Mouse (Mus musculus) kidney, embryonic 15.5 days (tissue): ENCODE measurements around the gene Vdr. TPM values are rescaled to one million over a fixed set of nuclear protein-coding genes. Genes with fewer than 3 reads are reported as not detected.

ENCODE experiments used
- ATAC-seq: fragments of 200-750 bp; cut with Nextera tagmentation; replicated peaks from 2 replicates; pipeline ENCODE4 v1.8.0; 2017; ENCODE audit warnings: moderate TSS enrichment; ENCODE audit not compliant: low FRiP score
- H3K27ac ChIP-seq: fragments of 300-500 bp; sonication (generic); 2 replicates; pipeline ENCODE4 v1.5.1; 2015; ENCODE audit warnings: mild to moderate bottlenecking, inconsistent platforms
- H3K27me3 ChIP-seq: fragments of 300-500 bp; sonication (generic); 2 replicates; pipeline ENCODE4 v1.6.1; 2015; ENCODE audit warnings: inconsistent platforms
- H3K36me3 ChIP-seq: fragments of 300-500 bp; sonication (generic); 2 replicates; pipeline ENCODE4 v1.6.1; 2015; ENCODE audit warnings: inconsistent platforms
- H3K4me1 ChIP-seq: fragments of 300-500 bp; sonication (generic); 2 replicates; pipeline ENCODE4 v1.6.1; 2015; ENCODE audit warnings: inconsistent platforms
- H3K4me2 ChIP-seq: fragments of 300-500 bp; sonication (generic); 2 replicates; pipeline ENCODE4 v1.6.1; 2015; ENCODE audit warnings: moderate library complexity, mild to moderate bottlenecking, inconsistent platforms
- H3K4me3 ChIP-seq: fragments of 300-500 bp; sonication (generic); replicated peaks from 2 replicates; pipeline ENCODE4 v1.5.1; 2015; ENCODE audit warnings: mild to moderate bottlenecking, inconsistent platforms
- H3K9ac ChIP-seq: fragments of 300-500 bp; sonication (generic); 2 replicates; pipeline ENCODE4 v1.6.1; 2015; ENCODE audit warnings: mild to moderate bottlenecking, inconsistent platforms
- H3K9me3 ChIP-seq: fragments of 300-500 bp; sonication (generic); replicated peaks from 2 replicates; pipeline ENCODE4 v1.6.1; 2016; ENCODE audit warnings: inconsistent platforms
- WGBS: fragments of 180-500 bp; shearing (Covaris S2); methylation state at CpG from one replicate; pipeline ENCODE4 v1.1.7; 2015; ENCODE audit warnings: mixed read lengths; 5-methylcytosine and 5-hydroxymethylcytosine counted together
- polyA plus RNA-seq: library from polyadenylated mRNA; unstranded; fragments of >200 nt; fragmentation: Nextera tagmentation; extraction: Ambion mirVana; gene quantifications from 2 replicates; pipeline ENCODE4 v1.2.1, GENCODE M21; 2015

The Vdr gene
- 6.5 and 7.2 TPM in 2 replicates for polyA plus RNA-seq

GRCm38 (mm10) chr15:97910530-97910929, at the start of gene Vdr:
Vdr (minus strand) TSS chr15:97910630.
- Histone ChIP-seq H3K4me2 (no peak within 1 kb of the TSS), H3K27me3 (peaks cover 33% of the 10 kb centered on the region), H3K27ac (no peak within 1 kb of the TSS), H3K9me3 (no peaks in the 10 kb centered on the region), H3K9ac (no peak within 1 kb of the TSS), H3K4me3 (no peak within 1 kb of the TSS), H3K36me3 (no peaks in the 10 kb centered on the region), H3K4me1 (peaks cover 36% of the 10 kb centered on the region)
- ATAC-seq: no peak
- 97% methylated on average over 2 of the region's 2 CpGs for WGBS

- no peak overlapping the region for H3K4me2 ChIP-seq
- H3K4me3 ChIP-seq: no peak overlapping the region
- H3K27ac ChIP-seq: no peak overlapping the region
- WGBS: 82% methylated on average over 11 of the region's 11 CpGs
- H3K9ac ChIP-seq: no peak overlapping the region
- H3K9me3 ChIP-seq: no peaks in the 10 kb centered on the region
- no peaks in the 10 kb centered on the region for H3K36me3 ChIP-seq
- H3K4me1 ChIP-seq: peaks cover 22% of the 10 kb centered on the region
- ATAC-seq: no peak
- H3K27me3 ChIP-seq: peaks cover 9% of the 10 kb centered on the region; the same call in 1 of the 2 replicates
Observed at GRCm38 (mm10) chr15:97956416-97956815, 46.0 kb upstream of the Vdr start.

GRCm38 (mm10) chr15:97955742-97956141, 45.3 kb upstream of the Vdr start:
- H3K27me3 ChIP-seq: peaks cover 9% of the 10 kb centered on the region; the same call in 1 of the 2 replicates
- peaks cover 22% of the 10 kb centered on the region for H3K4me1 ChIP-seq
- WGBS: 26% methylated on average over 4 of the region's 4 CpGs
- H3K9me3 ChIP-seq: no peaks in the 10 kb centered on the region
- no peak overlapping the region for H3K27ac ChIP-seq
- no peak for ATAC-seq
- H3K36me3 ChIP-seq: no peaks in the 10 kb centered on the region
- H3K9ac ChIP-seq: no peak overlapping the region
- no peak overlapping the region for H3K4me2 ChIP-seq
- no peak overlapping the region for H3K4me3 ChIP-seq

GRCm38 (mm10) chr15:97955286-97955685, 44.9 kb upstream of the Vdr start:
- Histone ChIP-seq H3K36me3 (no peaks in the 10 kb centered on the region), H3K4me1 (peaks cover 23% of the 10 kb centered on the region), H3K27ac (no peak overlapping the region), H3K4me3 (no peak overlapping the region), H3K9me3 (no peaks in the 10 kb centered on the region), H3K9ac (no peak overlapping the region), H3K27me3 (peaks cover 9% of the 10 kb centered on the region; the same call in 1 of the 2 replicates), H3K4me2 (no peak overlapping the region)
- 70% methylated on average over 1 of the region's 1 CpGs for WGBS
- no peak for ATAC-seq

- H3K27ac ChIP-seq: no peak overlapping the region
- H3K4me1 ChIP-seq: peaks cover 29% of the 10 kb centered on the region
- no peak for ATAC-seq
- H3K4me3 ChIP-seq: no peak overlapping the region
- H3K9me3 ChIP-seq: no peaks in the 10 kb centered on the region
- no peak overlapping the region for H3K4me2 ChIP-seq
- no peak overlapping the region for H3K9ac ChIP-seq
- 81% methylated on average over 8 of the region's 8 CpGs for WGBS
- H3K27me3 ChIP-seq: peaks cover 9% of the 10 kb centered on the region; the same call in 1 of the 2 replicates
- no peaks in the 10 kb centered on the region for H3K36me3 ChIP-seq
Observed at GRCm38 (mm10) chr15:97954671-97955070, 44.2 kb upstream of the Vdr start.

GRCm38 (mm10) chr15:97952889-97953189, 42.4 kb upstream of the Vdr start:
- Histone ChIP-seq H3K36me3 (no peaks in the 10 kb centered on the region), H3K27ac (no peak overlapping the region), H3K9ac (no peak overlapping the region), H3K4me2 (no peak overlapping the region), H3K4me1 (peaks cover 40% of the 10 kb centered on the region), H3K9me3 (no peaks in the 10 kb centered on the region), H3K27me3 (peaks cover 9% of the 10 kb centered on the region; the same call in 1 of the 2 replicates), H3K4me3 (no peak overlapping the region)
- 73% methylated on average over 4 of the region's 4 CpGs for WGBS
- ATAC-seq: no peak

- 16% methylated on average over 16 of the region's 16 CpGs for WGBS
Observed at GRCm38 (mm10) chr15:97952137-97952888, 41.9 kb upstream of the Vdr start.

GRCm38 (mm10) chr15:97950240-97950639, 39.8 kb upstream of the Vdr start:
- WGBS: 38% methylated on average over 7 of the region's 7 CpGs

More at GRCm38 (mm10) chr15:97952137-97952888, 41.9 kb upstream of the Vdr start:
- Histone ChIP-seq H3K27ac (no peak overlapping the region), H3K9me3 (no peaks in the 10 kb centered on the region), H3K27me3 (peaks cover 9% of the 10 kb centered on the region; the same call in 1 of the 2 replicates), H3K36me3 (no peaks in the 10 kb centered on the region), H3K9ac (no peak overlapping the region), H3K4me3 (no peak overlapping the region), H3K4me1 (peaks cover 40% of the 10 kb centered on the region), H3K4me2 (no peak overlapping the region)
- peak; percentile 60; the same call in 1 of the 2 replicates for ATAC-seq

GRCm38 (mm10) chr15:97949706-97950105, 39.3 kb upstream of the Vdr start:
- Histone ChIP-seq H3K27me3 (peaks cover 6% of the 10 kb centered on the region; the same call in 1 of the 2 replicates), H3K9ac (no peak overlapping the region), H3K4me2 (no peak overlapping the region), H3K9me3 (no peaks in the 10 kb centered on the region), H3K36me3 (no peaks in the 10 kb centered on the region), H3K4me3 (no peak overlapping the region), H3K27ac (no peak overlapping the region), H3K4me1 (peaks cover 48% of the 10 kb centered on the region)
- WGBS: 67% methylated on average over 3 of the region's 3 CpGs
- ATAC-seq: no peak

More at GRCm38 (mm10) chr15:97950240-97950639, 39.8 kb upstream of the Vdr start:
- Histone ChIP-seq H3K9me3 (no peaks in the 10 kb centered on the region), H3K4me3 (no peak overlapping the region), H3K4me2 (no peak overlapping the region), H3K27ac (peak overlapping the region; percentile 28; the same call in 1 of the 2 replicates), H3K4me1 (peaks cover 43% of the 10 kb centered on the region), H3K36me3 (no peaks in the 10 kb centered on the region), H3K27me3 (peaks cover 9% of the 10 kb centered on the region; the same call in 1 of the 2 replicates), H3K9ac (no peak overlapping the region)
- no peak for ATAC-seq

GRCm38 (mm10) chr15:97948720-97949119, 38.3 kb upstream of the Vdr start:
- Histone ChIP-seq H3K27ac (no peak overlapping the region), H3K4me3 (no peak overlapping the region), H3K27me3 (peaks cover 6% of the 10 kb centered on the region; the same call in 1 of the 2 replicates), H3K36me3 (no peaks in the 10 kb centered on the region), H3K9me3 (no peaks in the 10 kb centered on the region), H3K4me1 (peaks cover 53% of the 10 kb centered on the region), H3K9ac (no peak overlapping the region), H3K4me2 (no peak overlapping the region)
- no peak for ATAC-seq
- 49% methylated on average over 7 of the region's 7 CpGs for WGBS

GRCm38 (mm10) chr15:97945656-97946315, 35.4 kb upstream of the Vdr start:
- Histone ChIP-seq H3K36me3 (no peaks in the 10 kb centered on the region), H3K27me3 (no peaks in the 10 kb centered on the region), H3K9me3 (no peaks in the 10 kb centered on the region), H3K4me1 (peaks cover 43% of the 10 kb centered on the region), H3K27ac (peak overlapping the region; percentile 49; the same call in 1 of the 2 replicates), H3K9ac (no peak overlapping the region), H3K4me2 (no peak overlapping the region), H3K4me3 (no peak overlapping the region)
- ATAC-seq: 0 out of 2 replicates have a peak, but pooled peaks have one; percentile 41
- WGBS: 60% methylated on average over 11 of the region's 11 CpGs

- 28% methylated on average over 11 of the region's 11 CpGs for WGBS
Observed at GRCm38 (mm10) chr15:97944919-97945574, 34.6 kb upstream of the Vdr start.

More at GRCm38 (mm10) chr15:97944919-97945574, 34.6 kb upstream of the Vdr start:
- Histone ChIP-seq H3K9ac (no peak overlapping the region), H3K4me3 (no peak overlapping the region), H3K4me2 (peak overlapping the region; percentile 8; the same call in 1 of the 2 replicates), H3K36me3 (no peaks in the 10 kb centered on the region), H3K4me1 (peaks cover 39% of the 10 kb centered on the region), H3K27me3 (no peaks in the 10 kb centered on the region), H3K9me3 (no peaks in the 10 kb centered on the region), H3K27ac (peak overlapping the region; percentile 84)
- ATAC-seq: peak; percentile 74
